Mouse (Mus musculus) embryonic facial prominence, embryonic 14.5 days (tissue): ENCODE measurements at regions not wholly inside any gene's neighbourhood (a gene's known extent, or its start where the extent isn't known, plus 50 kb on each side); places are given as distances from the start of the nearest gene placed in this dataset.

Experiments used
- ATAC-seq: fragments of 200-750 bp; cut with Nextera tagmentation; 2 replicates; pipeline ENCODE4 v1.8.0; 2017; ENCODE audit warnings: low read depth, moderate number of reproducible peaks, moderate TSS enrichment
- DNase-seq: peaks from one replicate; pipeline ENCODE4 v3.0.0-alpha.2; 2015; ENCODE audit warnings: low spot score
- H3K27ac ChIP-seq: fragments of 300-500 bp; sonication (generic); replicated peaks from 2 replicates; pipeline ENCODE4 v1.5.1; 2014; ENCODE audit warnings: low read depth, mild to moderate bottlenecking, low read length, moderate library complexity
- H3K27me3 ChIP-seq: fragments of 300-500 bp; sonication (generic); replicated peaks from 2 replicates; pipeline ENCODE4 v1.6.1; 2014; ENCODE audit warnings: low read length; ENCODE audit not compliant: control insufficient read depth, insufficient read depth
- H3K36me3 ChIP-seq: fragments of 300-500 bp; sonication (generic); 2 replicates; pipeline ENCODE4 v1.6.1; 2014; ENCODE audit warnings: low read length, mixed read lengths; ENCODE audit not compliant: control insufficient read depth, insufficient read depth
- H3K4me1 ChIP-seq: fragments of 300-500 bp; sonication (generic); 2 replicates; pipeline ENCODE4 v1.6.1; 2014; ENCODE audit warnings: antibody characterized with exemption, low read length; ENCODE audit not compliant: control insufficient read depth, insufficient read depth
- H3K4me2 ChIP-seq: fragments of 300-500 bp; sonication (generic); 2 replicates; pipeline ENCODE4 v1.6.1; 2014; ENCODE audit warnings: low read depth, mild to moderate bottlenecking, low read length, moderate library complexity, mixed read lengths
- H3K4me3 ChIP-seq: fragments of 300-500 bp; sonication (generic); 2 replicates; pipeline ENCODE4 v1.5.1; 2014; ENCODE audit warnings: low read depth, mild to moderate bottlenecking, low read length
- H3K9ac ChIP-seq: fragments of 300-500 bp; sonication (generic); 2 replicates; pipeline ENCODE4 v1.6.1; 2014; ENCODE audit warnings: low read depth, mild to moderate bottlenecking, low read length, moderate library complexity, mixed read lengths
- H3K9me3 ChIP-seq: fragments of 300-500 bp; sonication (generic); 2 replicates; pipeline ENCODE4 v1.6.1; 2016; ENCODE audit warnings: low read length; ENCODE audit not compliant: control insufficient read depth
- WGBS: fragments of 180-500 bp; shearing (Covaris S2); extraction: QIAGEN DNeasy Blood & Tissue Kit; methylation state at CpG from one replicate; pipeline ENCODE4 v1.1.7; 2014; 5-methylcytosine and 5-hydroxymethylcytosine counted together

- Histone ChIP-seq H3K27me3 (no peaks in the 10 kb centered on the region; the same call in 1 of the 2 replicates), H3K9ac (no peak overlapping the region), H3K4me3 (no peak overlapping the region), H3K4me2 (no peak overlapping the region), H3K36me3 (no peaks in the 10 kb centered on the region), H3K9me3 (no peaks in the 10 kb centered on the region), H3K4me1 (peaks cover 15% of the 10 kb centered on the region; the same call in 1 of the 2 replicates), H3K27ac (peak overlapping the region; percentile 55)
- 27% methylated on average over 3 of the region's 3 CpGs for WGBS
- peak; percentile 38 for DNase-seq
- ATAC-seq: peak; percentile 59; the same call in 1 of the 2 replicates
Observed at GRCm38 (mm10) chr10:125810590-125810989, 155.4 kb upstream of the Lrig3 start.

- WGBS: 65% methylated on average over 7 of the region's 7 CpGs
- Histone ChIP-seq H3K9me3 (no peaks in the 10 kb centered on the region), H3K9ac (no peak overlapping the region), H3K36me3 (no peaks in the 10 kb centered on the region), H3K27ac (no peak overlapping the region), H3K27me3 (no peaks in the 10 kb centered on the region; the same call in 1 of the 2 replicates), H3K4me1 (peaks cover 15% of the 10 kb centered on the region; the same call in 1 of the 2 replicates), H3K4me3 (no peak overlapping the region), H3K4me2 (no peak overlapping the region)
- ATAC-seq (no peak), DNase-seq (no peak)
Observed at GRCm38 (mm10) chr10:125814191-125814887, 151.6 kb upstream of the Lrig3 start.

GRCm38 (mm10) chr10:125832134-125832533, 133.8 kb upstream of the Lrig3 start:
- Histone ChIP-seq H3K27ac (no peak overlapping the region), H3K4me3 (no peak overlapping the region), H3K36me3 (no peaks in the 10 kb centered on the region), H3K4me1 (no peaks in the 10 kb centered on the region), H3K9me3 (no peaks in the 10 kb centered on the region), H3K4me2 (no peak overlapping the region), H3K9ac (no peak overlapping the region), H3K27me3 (no peaks in the 10 kb centered on the region)
- no peak for ATAC-seq
- DNase-seq: no peak
- WGBS: 63% methylated on average over 5 of the region's 5 CpGs

- no peaks in the 10 kb centered on the region for H3K9me3 ChIP-seq
- H3K4me2 ChIP-seq: no peak overlapping the region
- no peak overlapping the region for H3K4me3 ChIP-seq
- H3K27ac ChIP-seq: no peak overlapping the region
- ATAC-seq (0 out of 2 replicates have a peak, but pooled peaks have one; percentile 15), DNase-seq (peak; percentile 45)
- 67% methylated on average over 7 of the region's 7 CpGs for WGBS
- no peaks in the 10 kb centered on the region for H3K36me3 ChIP-seq
- H3K27me3 ChIP-seq: no peaks in the 10 kb centered on the region
- H3K9ac ChIP-seq: no peak overlapping the region
- H3K4me1 ChIP-seq: no peaks in the 10 kb centered on the region
Observed at GRCm38 (mm10) chr10:125832764-125833163, 133.2 kb upstream of the Lrig3 start.

- 79% methylated on average over 4 of the region's 4 CpGs for WGBS
- Histone ChIP-seq H3K27ac (no peak overlapping the region), H3K4me1 (no peaks in the 10 kb centered on the region), H3K4me3 (no peak overlapping the region), H3K4me2 (no peak overlapping the region), H3K9me3 (no peaks in the 10 kb centered on the region), H3K27me3 (no peaks in the 10 kb centered on the region), H3K9ac (no peak overlapping the region), H3K36me3 (no peaks in the 10 kb centered on the region)
- ATAC-seq (no peak), DNase-seq (no peak)
Observed at GRCm38 (mm10) chr10:125833989-125834388, 132.0 kb upstream of the Lrig3 start.

GRCm38 (mm10) chr10:125838982-125839381, 127.0 kb upstream of the Lrig3 start:
- Histone ChIP-seq H3K27me3 (no peaks in the 10 kb centered on the region), H3K4me2 (no peak overlapping the region), H3K9me3 (no peaks in the 10 kb centered on the region), H3K9ac (no peak overlapping the region; the same call in 1 of the 2 replicates), H3K36me3 (no peaks in the 10 kb centered on the region), H3K27ac (no peak overlapping the region), H3K4me3 (no peak overlapping the region), H3K4me1 (peaks cover 7% of the 10 kb centered on the region; the same call in 1 of the 2 replicates)
- DNase-seq: peak; percentile 30
- 60% methylated on average over 11 of the region's 11 CpGs for WGBS
- ATAC-seq: no peak

GRCm38 (mm10) chr10:125839621-125840141, 126.3 kb upstream of the Lrig3 start:
- peak; percentile 62; the same call in 1 of the 2 replicates for ATAC-seq
- peak; percentile 67 for DNase-seq
- H3K4me1 ChIP-seq: peaks cover 7% of the 10 kb centered on the region; the same call in 1 of the 2 replicates

GRCm38 (mm10) chr10:125840388-125840787, 125.6 kb upstream of the Lrig3 start:
- no peak overlapping the region for H3K9ac ChIP-seq
- DNase-seq (peak; percentile 35), ATAC-seq (no peak)
- H3K4me3 ChIP-seq: no peak overlapping the region
- no peaks in the 10 kb centered on the region for H3K36me3 ChIP-seq
- H3K27me3 ChIP-seq: no peaks in the 10 kb centered on the region
- no peaks in the 10 kb centered on the region for H3K9me3 ChIP-seq
- H3K4me1 ChIP-seq: peaks cover 12% of the 10 kb centered on the region
- H3K27ac ChIP-seq: no peak overlapping the region
- 71% methylated on average over 1 of the region's 1 CpGs for WGBS
- H3K4me2 ChIP-seq: no peak overlapping the region

More at GRCm38 (mm10) chr10:125839621-125840141, 126.3 kb upstream of the Lrig3 start:
- Histone ChIP-seq H3K9me3 (no peaks in the 10 kb centered on the region), H3K27ac (no peak overlapping the region), H3K27me3 (no peaks in the 10 kb centered on the region), H3K4me2 (no peak overlapping the region), H3K36me3 (no peaks in the 10 kb centered on the region), H3K9ac (no peak overlapping the region), H3K4me3 (no peak overlapping the region)
- 23% methylated on average over 5 of the region's 5 CpGs for WGBS
